Mouse (Mus musculus): ENCODE results near the gene Prr29. TPM values are rescaled to one million over a fixed set of nuclear protein-coding genes. Genes with fewer than 3 reads are reported as not detected.

The Prr29 gene
- not detected for polyA plus RNA-seq (2014; fragmentation: Illumina TruSeq; extraction: RNeasy Lipid Tissue Mini Kit (QIAGEN cat#74804); ENCODE audit: low read depth, low replicate concordance)

GRCm38 (mm10) chr11:106365366-106365765 is at the start of gene Prr29:
Gene Prr29 (plus strand): TSS chr11:106365472.

GRCm38 (mm10) chr11:106353188-106353587 is 12.1 kb upstream of the Prr29 start, which contains the start of gene Scn4a:
Gene Scn4a (minus strand): TSS chr11:106353288.

GRCm38 (mm10) chr11:106387791-106388216 is 22.5 kb downstream of the Prr29 start, which contains the start of gene Icam2:
Gene Icam2 (minus strand): TSS chr11:106388075.

Other genes with a start within 250 kb of the Prr29 start
- not detected for gene Gm10840, start 204.6 kb upstream of the Prr29 start, polyA plus RNA-seq (2014; fragmentation: Illumina TruSeq; extraction: RNeasy Lipid Tissue Mini Kit (QIAGEN cat#74804); ENCODE audit: low read depth, low replicate concordance)
- 6.1 TPM for gene Limd2, start 204.6 kb upstream of the Prr29 start, polyA plus RNA-seq (2014; fragmentation: Illumina TruSeq; extraction: RNeasy Lipid Tissue Mini Kit (QIAGEN cat#74804); ENCODE audit: low read depth, low replicate concordance)
- gene Strada, start 163.3 kb upstream of the Prr29 start, polyA plus RNA-seq (2014; fragmentation: Illumina TruSeq; extraction: RNeasy Lipid Tissue Mini Kit (QIAGEN cat#74804); ENCODE audit: low read depth, low replicate concordance): 1.8 TPM
- 98.6 TPM for gene Ccdc47, start 149.1 kb upstream of the Prr29 start, polyA plus RNA-seq (2014; fragmentation: Illumina TruSeq; extraction: RNeasy Lipid Tissue Mini Kit (QIAGEN cat#74804); ENCODE audit: low read depth, low replicate concordance)
- gene Ddx42, start 148.5 kb upstream of the Prr29 start, polyA plus RNA-seq (2014; fragmentation: Illumina TruSeq; extraction: RNeasy Lipid Tissue Mini Kit (QIAGEN cat#74804); ENCODE audit: low read depth, low replicate concordance): 20.6 TPM
- gene Ftsj3, start 109.4 kb upstream of the Prr29 start, polyA plus RNA-seq (2014; fragmentation: Illumina TruSeq; extraction: RNeasy Lipid Tissue Mini Kit (QIAGEN cat#74804); ENCODE audit: low read depth, low replicate concordance): 13.2 TPM
- gene Psmc5, start 109.3 kb upstream of the Prr29 start, polyA plus RNA-seq (2014; fragmentation: Illumina TruSeq; extraction: RNeasy Lipid Tissue Mini Kit (QIAGEN cat#74804); ENCODE audit: low read depth, low replicate concordance): 35.5 TPM
- gene Smarcd2, start 92.5 kb upstream of the Prr29 start, polyA plus RNA-seq (2014; fragmentation: Illumina TruSeq; extraction: RNeasy Lipid Tissue Mini Kit (QIAGEN cat#74804); ENCODE audit: low read depth, low replicate concordance): 11.7 TPM
- not detected for gene Tcam1, start 88.8 kb upstream of the Prr29 start, polyA plus RNA-seq (2014; fragmentation: Illumina TruSeq; extraction: RNeasy Lipid Tissue Mini Kit (QIAGEN cat#74804); ENCODE audit: low read depth, low replicate concordance)
- not detected for gene Gh, start 63.6 kb upstream of the Prr29 start, polyA plus RNA-seq (2014; fragmentation: Illumina TruSeq; extraction: RNeasy Lipid Tissue Mini Kit (QIAGEN cat#74804); ENCODE audit: low read depth, low replicate concordance)
- gene Cd79b, start 50.7 kb upstream of the Prr29 start, polyA plus RNA-seq (2014; fragmentation: Illumina TruSeq; extraction: RNeasy Lipid Tissue Mini Kit (QIAGEN cat#74804); ENCODE audit: low read depth, low replicate concordance): 0.45 TPM
- gene Scn4a, start 12.2 kb upstream of the Prr29 start, polyA plus RNA-seq (2014; fragmentation: Illumina TruSeq; extraction: RNeasy Lipid Tissue Mini Kit (QIAGEN cat#74804); ENCODE audit: low read depth, low replicate concordance): not detected
- gene Icam2, start 22.6 kb downstream of the Prr29 start, polyA plus RNA-seq (2014; fragmentation: Illumina TruSeq; extraction: RNeasy Lipid Tissue Mini Kit (QIAGEN cat#74804); ENCODE audit: low read depth, low replicate concordance): 1.7 TPM
- 23.3 TPM for gene Ern1, start 122.4 kb downstream of the Prr29 start, polyA plus RNA-seq (2014; fragmentation: Illumina TruSeq; extraction: RNeasy Lipid Tissue Mini Kit (QIAGEN cat#74804); ENCODE audit: low read depth, low replicate concordance)
- gene Tex2, start 248.0 kb downstream of the Prr29 start, polyA plus RNA-seq (2014; fragmentation: Illumina TruSeq; extraction: RNeasy Lipid Tissue Mini Kit (QIAGEN cat#74804); ENCODE audit: low read depth, low replicate concordance): 81.4 TPM

Measured in liver, adult 10 weeks (tissue).